Mouse (Mus musculus) erythroblast, embryonic 14.5 days (primary cell): ENCODE data around the gene Cops3.

Source experiments
- GATA1 ChIP-seq: IDR thresholded peaks from 2 replicates; pipeline ENCODE4 v1.6.1; 2012; ENCODE audit warnings: low read length, inconsistent platforms, mixed read lengths
- TAL1 ChIP-seq: IDR thresholded peaks from 3 replicates; pipeline ENCODE4 v1.6.1; 2012; ENCODE audit warnings: low read length, inconsistent platforms, mixed read lengths

DNA sequence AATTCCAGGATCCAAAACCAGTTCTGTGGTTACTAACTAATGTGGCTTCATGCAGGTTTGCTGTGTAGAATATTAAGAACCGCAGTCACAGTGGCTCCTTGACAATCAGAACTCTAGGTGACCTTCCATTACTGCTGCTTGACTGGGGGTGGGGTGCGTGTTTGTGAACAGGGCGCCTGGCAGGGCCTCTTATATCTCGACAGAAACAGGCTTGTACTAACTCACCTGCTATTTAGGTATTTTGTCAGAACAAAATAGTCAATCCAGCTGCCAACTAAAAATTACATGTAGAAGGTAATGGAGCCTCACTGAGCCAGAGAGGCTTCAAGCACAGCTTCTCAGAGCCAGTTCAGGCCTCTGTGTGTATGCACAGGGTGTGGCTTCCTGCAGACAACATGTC is 59.4 kb downstream of the Cops3 start:
- no peak for TF ChIP-seq TAL1
- no peak for TF ChIP-seq GATA1
